Mouse (Mus musculus): ENCODE data around the gene Slc25a3.

Slc25a3 gene

GRCm38 (mm10) chr10:91142654-91143191, 18.9 kb upstream of the Slc25a3 start:
- DNase-seq (ENCODE audit: low spot score in 2 of 2) = no peak

- DNase-seq (ENCODE audit: low spot score in 2 of 2) = no peak
Measured at GRCm38 (mm10) chr10:91141564-91141963, 17.7 kb upstream of the Slc25a3 start.

GRCm38 (mm10) chr10:91139148-91139766, 15.4 kb upstream of the Slc25a3 start:
- DNase-seq (ENCODE audit: low spot score in 2 of 2) = no peak

- no peak for DNase-seq (ENCODE audit: low spot score in 2 of 2)
Measured at GRCm38 (mm10) chr10:91138317-91138716, 14.5 kb upstream of the Slc25a3 start.

- DNase-seq (ENCODE audit: low spot score in 2 of 2) = no peak
Measured at GRCm38 (mm10) chr10:91137400-91137799, 13.5 kb upstream of the Slc25a3 start.

- no peak for DNase-seq (ENCODE audit: low spot score in 2 of 2)
Measured at GRCm38 (mm10) chr10:91135302-91135972, 11.6 kb upstream of the Slc25a3 start.

- DNase-seq (ENCODE audit: low spot score in 2 of 2) = no peak
Measured at GRCm38 (mm10) chr10:91131565-91131964, 7.7 kb upstream of the Slc25a3 start.

GRCm38 (mm10) chr10:91130792-91131191, 6.9 kb upstream of the Slc25a3 start:
- DNase-seq (ENCODE audit: low spot score in 2 of 2) = no peak

GRCm38 (mm10) chr10:91128551-91129160, 4.8 kb upstream of the Slc25a3 start:
- no peak for DNase-seq (ENCODE audit: low spot score in 2 of 2)

- DNase-seq (ENCODE audit: low spot score in 2 of 2) = no peak
Measured at GRCm38 (mm10) chr10:91127395-91127794, 3.5 kb upstream of the Slc25a3 start.

GRCm38 (mm10) chr10:91126618-91127355, 2.9 kb upstream of the Slc25a3 start:
- DNase-seq (ENCODE audit: low spot score in 2 of 2) = no peak

- peak in 1 of 2 experiments; percentile 53 for DNase-seq (ENCODE audit: low spot score in 2 of 2)
Measured at GRCm38 (mm10) chr10:91123281-91123827, 505 bp downstream of the Slc25a3 start.

GRCm38 (mm10) chr10:91122646-91123045, 1.2 kb downstream of the Slc25a3 start:
- DNase-seq (ENCODE audit: low spot score in 2 of 2) = no peak

- no peak for DNase-seq (ENCODE audit: low spot score in 2 of 2)
Measured at GRCm38 (mm10) chr10:91116958-91117357, 6.9 kb downstream of the Slc25a3 start.

GRCm38 (mm10) chr10:91109841-91110240, 14.0 kb downstream of the Slc25a3 start:
- no peak for DNase-seq (ENCODE audit: low spot score in 2 of 2)

GRCm38 (mm10) chr10:91105981-91106380, 17.9 kb downstream of the Slc25a3 start:
- no peak for DNase-seq (ENCODE audit: low spot score in 2 of 2)

- no peak for DNase-seq (ENCODE audit: low spot score in 2 of 2)
Measured at GRCm38 (mm10) chr10:91102799-91103590, 20.9 kb downstream of the Slc25a3 start.

GRCm38 (mm10) chr10:91101936-91102335, 21.9 kb downstream of the Slc25a3 start:
- no peak for DNase-seq (ENCODE audit: low spot score in 2 of 2)

GRCm38 (mm10) chr10:91100101-91100500, 23.8 kb downstream of the Slc25a3 start:
- DNase-seq (ENCODE audit: low spot score in 2 of 2) = no peak

GRCm38 (mm10) chr10:91098056-91098455, 25.8 kb downstream of the Slc25a3 start:
- no peak for DNase-seq (ENCODE audit: low spot score in 2 of 2)

Measured in right cerebral cortex, postnatal 10 days (tissue).